Mouse (Mus musculus) erythroblast, embryonic 14.5 days (primary cell): ENCODE results near the gene Gm49369.
"Not testable (repeated sequence)": the region's sequence is repeated elsewhere in the genome, so short reads cannot be mapped to it uniquely, and the experiment has no call there.

ENCODE experiments used
- GATA1 ChIP-seq: IDR thresholded peaks from 2 replicates; pipeline ENCODE4 v1.6.1; 2012; ENCODE audit warnings: low read length, inconsistent platforms, mixed read lengths
- TAL1 ChIP-seq: IDR thresholded peaks from 3 replicates; pipeline ENCODE4 v1.6.1; 2012; ENCODE audit warnings: low read length, inconsistent platforms, mixed read lengths

GRCm38 (mm10) chr7:142332741-142333140, 49.7 kb downstream of the Gm49369 start:
- not testable (repeated sequence) for TF ChIP-seq GATA1, TAL1
